Mouse (Mus musculus): Measurements from ENCODE around the gene Mgea5. TPM values are rescaled to one million over a fixed set of nuclear protein-coding genes. Genes with fewer than 3 reads are reported as not detected.

Mgea5 gene
- total RNA-seq, 2 experiments from 2014 or later, result 36.0 to 44.4 TPM

DNA sequence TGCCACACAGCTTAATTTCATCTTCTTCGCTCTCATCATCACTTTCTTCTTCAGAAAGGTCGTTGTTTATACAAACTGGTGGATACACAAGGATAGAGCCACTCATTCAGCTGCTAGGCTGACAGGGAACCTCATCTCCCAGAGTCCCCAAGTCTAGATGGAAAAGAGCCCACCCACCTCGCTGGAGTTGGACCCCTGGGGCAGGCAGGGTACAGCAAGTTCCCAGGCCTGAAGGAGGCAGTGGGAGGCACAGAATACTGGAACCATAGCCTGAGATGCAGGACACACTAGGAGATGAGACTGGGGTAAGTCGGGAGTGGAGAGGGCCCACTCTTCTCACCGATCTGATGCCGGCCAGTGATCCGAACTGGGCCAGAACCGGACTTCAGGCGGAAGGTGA is 35.4 kb downstream of the Mgea5 start:
- DNase-seq, result no peak

GRCm38 (mm10) chr19:45747028-45747867 is 36.4 kb downstream of the Mgea5 start:
- DNase-seq, result peak; percentile 84

DNA sequence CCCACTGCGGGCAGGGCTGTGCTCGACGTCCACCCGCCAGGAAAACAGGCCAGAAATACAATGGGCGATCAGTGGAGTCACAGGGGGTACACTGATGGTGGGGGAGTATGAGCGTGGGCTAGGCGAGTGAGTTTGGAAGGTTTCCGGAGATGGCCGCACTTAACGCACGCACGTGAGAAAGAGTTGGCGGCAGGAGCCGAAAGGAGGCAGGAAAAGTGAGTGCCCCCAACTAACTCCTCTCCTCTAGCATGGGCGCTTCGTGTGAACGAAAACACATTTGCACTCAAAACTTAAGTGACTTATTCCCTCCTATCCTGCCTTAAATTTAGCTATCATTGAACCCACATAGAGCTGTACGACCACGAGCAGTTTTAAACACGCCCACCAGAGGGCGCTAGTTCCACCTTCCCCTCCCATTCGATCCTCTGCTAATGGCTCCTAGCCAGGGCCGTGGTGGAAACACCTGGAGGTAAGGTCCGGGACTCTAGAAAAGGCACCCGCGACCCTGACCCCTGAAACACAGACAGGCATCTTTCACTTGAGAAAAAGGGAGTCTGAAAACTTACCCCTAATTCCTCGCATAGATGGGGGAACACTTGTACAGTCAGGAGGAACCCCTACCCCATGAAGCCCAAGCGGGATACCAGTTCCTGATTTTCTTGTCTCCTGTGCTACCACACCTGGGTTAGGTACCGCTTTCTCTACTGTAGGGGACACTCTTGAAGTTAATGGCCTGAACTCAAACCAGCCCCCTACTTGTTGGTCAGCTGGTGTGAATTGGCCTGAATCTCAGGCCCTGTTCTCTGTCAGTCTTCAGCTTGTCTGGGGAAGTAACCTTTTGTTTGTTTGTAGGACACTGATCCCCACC is 37.2 kb downstream of the Mgea5 start:
- peak; percentile 80 for DNase-seq

DNA sequence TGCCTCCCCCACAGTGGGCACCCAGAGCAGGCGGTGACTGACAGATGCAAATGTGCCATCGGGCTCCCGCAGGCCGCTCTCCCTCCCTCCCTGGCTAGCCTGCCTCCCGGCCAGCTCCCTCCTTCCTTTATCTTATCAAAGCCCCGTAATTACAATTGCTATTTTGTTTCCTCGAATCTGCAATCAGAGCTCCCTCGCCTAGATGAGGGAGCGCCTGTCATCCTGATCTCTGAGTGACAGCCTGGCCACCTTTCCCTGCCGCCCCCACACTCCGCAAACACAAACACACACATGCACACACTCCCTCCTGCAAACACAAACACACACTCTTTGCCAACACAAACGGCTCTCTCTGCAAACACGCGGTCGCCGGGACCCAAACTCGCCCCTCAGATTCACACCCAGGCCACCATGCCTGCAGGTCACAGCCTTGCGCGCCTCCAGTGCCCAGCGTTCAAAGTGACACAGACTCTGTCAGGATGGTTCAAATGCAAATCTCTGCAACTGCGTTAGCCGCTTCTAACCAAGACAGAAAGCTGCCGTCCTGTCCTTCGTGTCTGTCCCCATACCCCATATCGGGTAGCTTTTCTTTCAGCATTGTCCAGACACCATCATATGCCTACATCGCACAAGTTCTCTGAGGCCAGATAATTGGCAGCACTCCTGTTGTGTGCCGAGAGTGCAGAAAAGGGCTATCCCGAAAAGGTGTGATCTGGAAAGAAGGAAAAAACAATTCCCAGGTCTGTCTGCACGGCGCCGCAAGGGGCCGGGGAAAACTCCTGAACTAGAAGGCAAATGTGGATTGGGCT is 38.1 kb downstream of the Mgea5 start:
- DNase-seq, result no peak

DNA sequence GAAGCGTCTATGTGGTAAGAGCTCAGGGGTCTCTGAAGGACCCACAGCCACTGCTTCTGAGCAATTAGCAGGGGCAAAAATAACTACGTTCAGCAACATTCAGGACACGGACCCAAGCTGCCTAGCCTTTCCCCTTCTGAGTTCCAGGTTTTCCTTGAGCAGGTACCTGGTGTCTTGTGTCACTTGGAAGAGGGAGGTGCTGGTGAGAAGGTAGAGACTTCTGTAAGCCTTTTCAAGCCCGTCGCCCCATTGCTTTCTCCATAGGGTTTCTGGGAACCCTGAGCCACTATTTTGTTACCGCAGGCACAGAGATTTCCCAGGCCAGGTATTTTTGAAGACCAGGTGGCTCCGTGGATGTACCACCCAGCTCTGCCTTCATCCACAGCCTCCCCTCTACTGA is 40.0 kb downstream of the Mgea5 start:
- no peak for DNase-seq

DNA sequence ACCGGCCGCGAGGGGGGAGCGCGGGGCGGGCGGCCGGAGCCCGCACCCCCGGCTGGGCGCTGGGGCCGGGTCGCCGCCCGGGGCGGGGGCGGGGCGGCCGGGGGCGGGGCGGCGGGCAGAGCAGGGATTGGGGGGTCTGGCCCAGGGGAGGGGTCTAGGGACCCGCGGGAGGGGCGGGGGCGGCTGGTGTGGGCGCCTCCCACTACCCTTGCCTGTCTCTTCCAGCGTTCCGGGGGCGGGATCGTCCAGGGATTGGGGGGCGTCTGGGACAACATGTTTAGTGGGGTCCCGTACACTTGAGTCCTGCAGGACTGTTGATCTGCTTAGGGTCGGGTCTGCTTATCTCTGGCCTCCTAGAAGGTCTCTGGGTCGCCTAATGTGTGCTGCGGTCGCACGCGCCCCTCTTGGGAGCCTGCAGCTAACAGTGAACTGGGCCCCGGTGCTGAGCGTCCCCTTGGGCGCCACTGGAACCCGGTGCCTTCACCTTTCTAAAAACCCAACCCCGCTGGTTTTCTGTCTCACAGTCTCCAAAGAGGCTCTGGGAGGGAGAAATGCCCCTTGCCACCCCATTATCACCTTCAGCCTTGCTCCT is 40.6 kb downstream of the Mgea5 start:
- DNase-seq, result no peak

- DNase-seq, result peak; percentile 27
Measured at GRCm38 (mm10) chr19:45742218-45742983, 41.2 kb downstream of the Mgea5 start, which contains the start of gene Fgf8. TSS of gene Fgf8 (minus strand) at chr19:45742915.

DNA sequence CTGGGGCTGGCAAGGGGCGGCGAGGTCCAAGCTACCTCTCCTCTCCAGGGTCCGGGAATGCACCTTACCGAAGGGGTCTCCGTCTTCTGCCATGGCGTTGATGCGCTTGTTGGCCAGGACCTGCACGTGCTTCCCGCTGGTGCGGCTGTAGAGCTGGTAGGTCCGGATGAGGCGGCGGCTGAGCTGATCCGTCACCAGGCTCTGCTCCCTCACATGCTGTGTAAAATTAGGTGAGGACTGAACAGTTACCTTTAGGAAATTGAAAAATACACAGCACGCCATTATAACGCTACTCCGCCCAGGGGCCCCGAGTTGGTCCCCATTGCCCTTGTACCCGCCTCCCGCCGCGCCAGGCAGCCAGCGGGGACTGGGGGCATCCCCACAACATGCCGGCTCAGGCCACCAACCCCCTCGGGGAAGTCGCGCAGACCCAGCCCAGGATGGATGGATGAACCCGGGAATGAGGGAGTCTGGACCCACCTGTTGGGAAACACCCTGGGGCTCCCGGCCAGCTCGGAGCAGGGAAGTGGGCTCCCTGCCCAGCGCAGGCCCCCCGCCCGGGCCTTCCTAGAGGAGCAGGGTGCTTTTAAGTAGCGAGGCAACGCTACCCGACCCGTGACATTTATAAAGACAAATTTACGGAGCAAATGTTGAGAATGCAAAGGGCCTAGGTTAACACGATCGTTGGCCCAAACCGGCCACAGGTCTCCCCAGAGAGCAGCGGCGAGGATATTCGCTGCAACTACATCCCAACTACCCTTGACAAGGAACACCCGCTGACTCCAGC is 42.0 kb downstream of the Mgea5 start:
- peak; percentile 15 for DNase-seq

DNA sequence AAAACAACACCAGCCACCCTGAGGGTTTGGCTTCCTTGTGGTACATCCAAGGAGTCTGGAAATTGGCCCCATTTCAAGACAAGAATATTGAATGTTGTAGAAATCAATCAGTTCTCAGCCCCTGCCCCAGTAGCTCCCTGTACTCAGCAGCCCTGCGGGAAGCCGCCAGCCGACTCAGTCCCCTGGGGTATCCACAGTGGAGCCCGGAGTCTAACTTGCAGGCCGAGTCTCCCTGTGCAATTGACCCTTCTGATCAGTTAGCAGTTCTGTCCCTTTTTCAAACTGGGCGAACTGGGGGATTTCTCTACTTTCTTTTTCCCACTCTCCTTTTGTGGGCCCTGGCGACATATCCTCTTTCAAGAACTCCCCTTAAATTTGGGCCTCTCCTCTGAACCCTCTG is 42.8 kb downstream of the Mgea5 start:
- DNase-seq, result no peak

- DNase-seq, result no peak
Measured at GRCm38 (mm10) chr19:45740233-45740632, 43.4 kb downstream of the Mgea5 start.

GRCm38 (mm10) chr19:45738521-45738920 is 45.1 kb downstream of the Mgea5 start:
- DNase-seq, result no peak

- DNase-seq, result no peak
Measured at GRCm38 (mm10) chr19:45737846-45738484, 45.7 kb downstream of the Mgea5 start.

DNA sequence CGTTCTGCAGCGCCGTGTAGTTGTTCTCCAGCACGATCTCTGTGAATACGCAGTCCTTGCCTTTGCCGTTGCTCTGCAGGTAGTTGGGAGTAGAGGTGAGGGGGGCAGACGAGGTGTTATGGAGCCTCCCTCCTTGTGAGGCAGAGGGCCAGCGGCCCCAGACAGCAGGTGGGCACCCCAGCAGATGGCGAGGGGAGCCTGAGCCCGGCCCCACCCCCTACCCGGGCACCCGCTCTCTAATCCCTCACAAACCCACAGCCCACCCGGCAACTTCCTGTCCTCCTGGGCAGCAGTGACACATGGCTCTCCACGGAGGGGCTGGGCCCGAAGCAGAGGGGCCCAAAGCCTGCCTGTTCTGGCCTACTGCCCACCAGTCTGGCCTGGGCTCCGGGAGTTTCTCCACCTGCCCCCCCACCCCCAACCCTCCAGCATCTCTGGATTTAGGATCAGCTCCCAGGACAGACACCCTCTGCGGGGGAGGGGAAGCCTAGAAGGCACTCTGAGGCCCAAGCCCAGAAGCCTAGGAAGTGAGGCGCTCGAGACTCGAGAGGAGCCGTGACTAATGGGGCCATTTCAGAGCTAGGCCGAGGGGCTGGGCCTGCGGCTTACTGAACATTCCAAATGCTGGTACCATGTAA is 46.3 kb downstream of the Mgea5 start:
- no peak for DNase-seq

DNA sequence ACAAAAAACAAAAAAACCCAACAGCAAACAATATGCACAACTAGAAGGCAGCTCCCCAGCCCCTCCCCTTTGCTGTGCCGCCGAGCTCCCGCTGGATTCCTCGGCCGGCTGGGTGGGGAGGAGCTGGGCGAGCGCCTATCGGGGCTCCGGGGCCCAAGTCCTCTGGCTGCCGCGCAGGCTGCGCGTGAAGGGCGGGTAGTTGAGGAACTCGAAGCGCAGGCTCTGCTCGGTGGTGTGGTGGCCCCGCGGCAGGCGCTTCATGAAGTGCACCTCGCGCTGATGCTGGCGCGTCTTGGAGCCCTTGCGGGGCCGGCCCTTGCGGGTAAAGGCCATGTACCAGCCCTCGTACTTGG is 46.8 kb downstream of the Mgea5 start:
- DNase-seq, result peak; percentile 52

- no peak for DNase-seq
Measured at GRCm38 (mm10) chr19:45736241-45736640, 47.4 kb downstream of the Mgea5 start.

GRCm38 (mm10) chr19:45734762-45735161 is 48.9 kb downstream of the Mgea5 start:
- DNase-seq, result no peak

DNA sequence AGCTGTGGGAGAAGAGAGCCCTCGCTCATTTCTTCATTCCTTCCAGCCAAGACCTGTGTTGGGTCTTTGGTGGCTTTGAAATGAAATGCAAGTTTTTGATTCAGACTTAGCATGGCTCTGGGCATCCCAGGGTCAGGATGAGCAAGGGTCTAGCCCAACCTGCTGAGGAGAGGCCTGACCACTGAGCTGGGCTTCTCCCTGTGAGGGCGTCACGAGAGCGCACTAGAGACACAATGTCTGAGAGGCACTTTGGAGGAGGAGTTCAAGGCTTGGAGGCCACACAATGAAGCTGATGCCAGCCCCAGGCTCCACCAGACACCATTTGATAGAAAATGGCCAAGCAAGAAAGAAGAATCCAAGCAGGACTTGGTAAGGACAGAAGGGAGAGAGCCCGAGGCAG is 49.4 kb downstream of the Mgea5 start:
- DNase-seq, result no peak

- no peak for DNase-seq
Measured at GRCm38 (mm10) chr19:45733564-45733963, 50.1 kb downstream of the Mgea5 start.

- DNase-seq, result no peak
Measured at GRCm38 (mm10) chr19:45731658-45732057, 52.0 kb downstream of the Mgea5 start.

Measured in gastrocnemius, postnatal 10 days (tissue).